Mouse (Mus musculus) left cerebral cortex, adult 2 months (tissue): ENCODE data around the gene Ccdc70. TPM values are rescaled to one million over a fixed set of nuclear protein-coding genes. Genes with fewer than 3 reads are reported as not detected.

Source experiments
- DNase-seq, 2 experiments: peaks; one replicate each; pipeline ENCODE4 v3.0.0; 2021 to 2022; ENCODE audit warnings: low spot score in 2 of 2, mixed read lengths in 1 of 2; ENCODE audit errors: extremely low spot score in 1 of 2
- H3K27ac ChIP-seq: fragments of 200-600 bp; 2 replicates; pipeline ENCODE4 v1.8.1; 2022
- H3K4me3 ChIP-seq: fragments of 200-600 bp; 2 replicates; pipeline ENCODE4 v1.8.1; 2022
- CTCF ChIP-seq: fragments of 200-600 bp; IDR thresholded peaks from 2 replicates; pipeline ENCODE4 v1.8.1; 2022; ENCODE audit warnings: antibody characterized with exemption, mild to moderate bottlenecking, moderate library complexity
- intact Hi-C: fragments of 180-260 bp; cut with DNase I; formaldehyde crosslinking; loops from one replicate; pipeline ENCODE4 v1.15.1; 2025
- total RNA-seq, 2 experiments: library from RNA; stranded (reverse); gene quantifications; 2 replicates each; pipeline ENCODE4 v1.2.3; 2021

Ccdc70 gene
- total RNA-seq, 2 experiments from 2014 or later = not detected

DNA sequence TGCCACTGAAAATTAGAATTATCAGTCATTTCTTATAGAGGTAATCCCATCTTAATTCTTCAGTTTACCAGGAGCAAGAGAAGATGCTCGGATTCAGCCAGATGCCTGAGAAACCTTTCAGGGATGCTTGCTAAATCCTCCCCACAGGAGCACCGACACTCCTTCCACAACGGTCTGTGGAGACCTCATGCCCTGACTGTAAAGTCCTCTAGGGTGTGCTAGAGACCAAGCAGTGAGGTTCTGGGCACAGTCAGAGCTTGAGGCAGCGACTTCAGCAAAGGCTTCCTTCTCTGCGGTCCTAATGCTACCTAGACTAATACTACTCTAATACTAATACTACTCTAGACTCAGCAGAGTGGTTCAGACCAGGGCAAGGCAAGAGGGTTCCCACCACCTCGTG lies 22.6 kb downstream of the Ccdc70 start:
- intact Hi-C loops = loop anchor here (5.0 to 10.0 kb wide), 3 partner anchors 55 to 403 kb away; partner anchors contain the start of genes Nek3 and Slc25a15
- TF ChIP-seq CTCF = peak; percentile 88
- DNase-seq = peak; percentile 53 to 65
- Histone ChIP-seq H3K27ac (no peak overlapping the region), H3K4me3 (no peak overlapping the region)

DNA sequence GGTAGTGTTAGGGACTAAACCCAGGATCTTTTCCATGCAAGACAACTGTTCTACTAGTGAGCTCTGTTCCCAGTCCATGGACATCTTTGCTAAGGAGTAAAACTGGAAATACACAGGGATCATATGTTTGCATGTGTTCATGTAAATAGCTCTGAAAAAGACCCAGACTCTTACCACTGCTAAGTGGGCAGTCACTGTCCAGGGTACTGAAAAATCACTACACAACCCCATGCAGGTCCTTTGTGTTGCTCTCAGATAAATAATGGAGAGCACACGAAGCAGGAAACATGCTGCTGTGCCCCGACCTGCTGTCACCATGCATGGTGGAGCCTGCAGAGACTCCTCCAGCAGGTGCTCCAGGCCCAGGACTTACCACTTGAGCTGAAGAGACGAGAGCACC lies 25.6 kb downstream of the Ccdc70 start:
- no peak for TF ChIP-seq CTCF
- no peak overlapping the region for H3K27ac ChIP-seq
- no peak for DNase-seq
- intact Hi-C loops = loop anchor here (10.0 kb wide), 1 partner anchor 400 kb away; the partner anchor contains the start of gene Slc25a15
- H3K4me3 ChIP-seq = no peak overlapping the region

DNA sequence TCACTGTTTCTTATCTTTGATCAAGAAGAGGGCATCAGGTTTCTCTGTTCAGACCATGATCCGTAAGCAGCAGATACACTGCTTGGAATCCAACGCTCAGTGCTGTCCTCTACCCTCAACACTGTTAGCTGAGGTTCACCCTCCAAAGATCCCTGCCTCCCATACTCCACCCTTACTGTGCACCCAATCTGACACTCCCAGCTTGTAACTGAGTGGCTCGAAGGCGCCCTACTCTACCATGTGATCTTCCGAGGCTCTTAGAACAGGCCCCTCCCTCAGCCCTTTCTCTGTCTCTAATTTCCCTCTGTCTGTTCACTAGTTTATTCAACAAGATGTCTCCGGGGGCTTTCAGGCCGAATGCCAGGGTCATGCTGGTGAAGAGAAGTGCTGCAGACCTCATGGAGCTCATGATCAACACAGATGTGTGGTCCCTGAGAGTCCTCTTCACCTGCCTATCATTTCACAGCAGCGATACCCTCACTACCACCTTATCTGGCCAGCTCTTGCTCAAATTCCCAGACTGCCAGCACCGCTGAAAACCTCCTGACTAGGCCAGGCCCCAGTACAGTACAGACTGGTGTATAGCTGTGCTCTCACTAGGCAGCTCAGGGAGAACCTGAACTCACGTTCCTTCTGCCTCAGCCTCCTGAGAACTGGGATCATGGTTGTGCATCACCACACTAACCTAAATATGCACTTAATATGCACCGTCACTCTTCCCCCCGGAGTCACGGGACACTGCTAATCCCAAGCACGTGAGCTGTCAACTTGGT lies 35.4 kb downstream of the Ccdc70 start:
- intact Hi-C loops = no loop called here
- no peak for DNase-seq
- no peak overlapping the region for H3K27ac ChIP-seq
- H3K4me3 ChIP-seq = no peak overlapping the region
- TF ChIP-seq CTCF = no peak

DNA sequence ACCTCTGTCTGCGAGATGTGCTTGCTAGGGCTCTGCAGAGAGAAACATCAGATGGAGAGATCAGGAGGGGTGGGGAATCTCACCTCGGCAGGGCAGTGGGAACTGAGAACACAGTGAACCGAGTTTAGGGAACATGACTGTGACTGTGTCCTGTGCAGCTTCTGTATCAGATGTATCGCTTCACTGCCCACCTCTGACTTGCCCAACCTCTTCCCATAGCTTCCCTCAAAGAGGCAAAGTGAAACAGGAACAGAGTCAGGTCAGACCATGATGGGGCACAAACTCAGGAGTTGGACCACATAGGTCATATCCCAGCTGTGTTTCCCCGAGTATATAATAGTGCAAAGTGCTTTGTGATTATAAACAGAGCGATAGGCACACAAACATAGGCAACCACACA lies 36.8 kb downstream of the Ccdc70 start:
- no peak overlapping the region for H3K27ac ChIP-seq
- DNase-seq = no peak
- no peak overlapping the region for H3K4me3 ChIP-seq
- TF ChIP-seq CTCF = no peak
- intact Hi-C loops = no loop called here

DNA sequence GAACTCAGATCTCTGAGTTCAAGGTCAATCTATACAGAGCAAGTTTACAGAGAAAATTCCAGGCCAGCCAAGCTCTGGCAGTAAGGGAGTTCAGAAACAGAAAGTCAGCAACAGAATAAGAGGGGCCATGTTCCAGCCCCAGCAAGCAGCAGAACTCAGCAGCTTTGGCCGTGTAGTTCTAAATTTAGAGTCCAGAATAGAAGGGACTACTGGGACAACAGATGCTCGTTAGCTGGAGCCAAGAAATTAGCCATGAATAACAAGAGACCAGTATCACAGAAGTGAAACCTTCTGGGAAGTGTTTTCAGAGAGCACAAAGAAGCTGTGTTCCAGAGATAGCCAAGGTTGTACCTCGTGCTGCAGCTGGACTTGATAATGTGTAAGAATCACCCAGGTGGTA lies 39.8 kb downstream of the Ccdc70 start:
- intact Hi-C loops = no loop called here
- no peak overlapping the region for H3K4me3 ChIP-seq
- H3K27ac ChIP-seq = no peak overlapping the region
- DNase-seq = no peak
- no peak for TF ChIP-seq CTCF

DNA sequence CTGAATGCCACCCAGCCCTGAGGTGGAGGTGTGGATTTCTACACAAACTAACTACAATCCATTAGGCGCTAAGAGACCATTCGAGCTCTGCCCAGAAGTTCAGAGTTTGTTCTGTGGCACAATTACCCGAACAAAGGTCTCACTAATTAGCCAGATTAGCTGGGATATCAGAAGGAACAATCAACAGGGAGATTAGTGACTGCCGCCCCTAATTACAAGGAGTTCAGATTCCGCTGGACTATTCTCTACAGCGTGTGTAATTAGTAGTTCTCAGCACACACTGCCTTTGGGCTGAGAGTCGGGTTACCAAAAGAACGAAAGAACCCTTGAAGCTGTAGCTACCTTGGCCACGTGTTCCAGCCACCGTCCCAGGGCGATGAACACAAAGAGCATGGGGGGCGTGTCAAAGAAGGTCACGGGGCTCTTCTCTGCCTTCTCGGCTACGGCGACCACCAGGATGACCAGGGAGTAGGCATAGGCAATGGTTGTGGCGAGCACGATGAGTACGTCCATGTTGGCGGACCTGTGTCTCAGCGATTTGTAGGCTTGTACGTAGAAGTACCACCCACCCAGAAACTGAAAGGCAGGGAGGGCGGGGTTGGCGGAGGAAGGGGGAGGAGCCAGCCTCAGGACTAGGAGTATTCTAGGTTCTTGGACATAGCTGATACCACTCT lies 43.6 kb downstream of the Ccdc70 start:
- Histone ChIP-seq H3K27ac (no peak overlapping the region), H3K4me3 (peak overlapping the region; percentile 36)
- no peak for DNase-seq
- intact Hi-C loops = no loop called here
- no peak for TF ChIP-seq CTCF

DNA sequence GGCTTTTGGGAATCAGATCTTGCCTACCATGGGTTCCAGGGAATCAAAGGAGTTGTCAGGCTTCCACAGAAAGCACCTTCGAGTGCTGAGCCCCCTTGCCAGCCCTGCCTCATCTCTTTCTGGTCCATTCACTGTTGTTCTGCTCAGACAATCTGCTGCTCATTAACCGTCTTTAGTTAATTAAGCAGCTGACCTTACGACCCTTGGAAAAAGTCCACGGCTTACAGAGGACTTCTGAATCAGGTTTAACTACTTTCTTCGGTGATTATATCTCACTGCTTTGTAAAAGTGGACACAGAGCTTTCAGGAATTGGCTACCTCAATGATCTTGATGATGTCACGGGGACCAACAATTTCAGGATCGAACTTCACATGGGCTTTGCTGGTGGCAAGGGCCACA lies 48.2 kb downstream of the Ccdc70 start:
- Histone ChIP-seq H3K4me3 (no peak overlapping the region), H3K27ac (no peak overlapping the region)
- intact Hi-C loops = no loop called here
- no peak for TF ChIP-seq CTCF
- no peak for DNase-seq

DNA sequence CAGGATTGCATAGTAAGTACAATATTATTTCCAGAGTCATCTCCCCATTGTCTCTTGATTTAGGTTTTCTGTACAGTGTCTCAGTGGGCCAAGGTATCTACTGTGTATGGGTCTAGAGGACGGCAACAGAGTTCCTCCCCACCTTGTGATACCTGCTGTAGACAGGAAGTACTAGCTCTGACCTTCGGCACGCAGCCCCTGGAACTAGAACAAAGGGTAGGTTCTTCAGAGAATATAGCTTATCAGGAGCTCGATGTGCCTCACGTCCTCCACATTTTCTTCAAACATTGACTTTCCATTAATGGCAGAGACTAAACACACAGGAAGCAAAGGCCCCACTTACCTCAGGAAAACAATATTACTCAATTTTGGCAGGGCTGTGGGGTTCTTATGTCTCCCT lies 49.9 kb downstream of the Ccdc70 start:
- Histone ChIP-seq H3K4me3 (no peak overlapping the region), H3K27ac (no peak overlapping the region)
- intact Hi-C loops = no loop called here
- TF ChIP-seq CTCF = no peak
- no peak for DNase-seq

DNA sequence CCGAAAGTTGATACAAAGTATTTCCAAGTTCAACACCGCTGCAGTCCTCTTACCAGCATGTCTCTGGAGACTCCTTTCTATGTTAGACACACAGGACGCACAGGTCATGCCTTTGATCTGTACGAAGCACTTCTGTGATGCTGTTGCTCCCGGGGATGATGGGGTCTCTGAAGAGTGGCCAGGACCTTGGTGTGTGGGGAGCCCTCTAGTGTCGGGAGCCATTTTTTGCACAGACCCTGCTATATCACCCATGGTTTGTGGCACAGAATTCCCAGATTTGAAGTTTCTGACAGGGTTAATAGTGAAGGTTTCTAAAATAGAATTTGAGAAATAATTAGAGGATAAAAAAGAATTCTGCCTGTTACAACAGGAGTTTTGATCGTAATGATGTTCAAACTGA lies 52.7 kb downstream of the Ccdc70 start:
- H3K4me3 ChIP-seq = no peak overlapping the region
- H3K27ac ChIP-seq = no peak overlapping the region
- intact Hi-C loops = no loop called here
- no peak for DNase-seq
- peak; percentile 11 for TF ChIP-seq CTCF

Other genes starting within 250 kb of the Ccdc70 start
- not detected for gene Defa24, start 235.3 kb upstream of the Ccdc70 start, total RNA-seq
- not detected for gene Defb50, start 146.2 kb upstream of the Ccdc70 start, total RNA-seq
- not detected for gene Defb2, start 129.8 kb upstream of the Ccdc70 start, total RNA-seq
- not detected for gene Defb10, start 110.9 kb upstream of the Ccdc70 start, total RNA-seq
- gene Defb9, start 84.4 kb upstream of the Ccdc70 start, total RNA-seq = not detected
- not detected for gene Defb11, start 63.4 kb upstream of the Ccdc70 start, total RNA-seq
- not detected for gene Defb15, start 37.1 kb upstream of the Ccdc70 start, total RNA-seq
- not detected for gene Defb35, start 31.4 kb upstream of the Ccdc70 start, total RNA-seq
- gene Defb13, start 23.0 kb upstream of the Ccdc70 start, total RNA-seq = not detected
- not detected for gene Fam90a1a, start 11.1 kb upstream of the Ccdc70 start, total RNA-seq
- 1 to 10 TPM; 1.9 to 2.1 TPM for gene Atp7b, start 90.5 kb downstream of the Ccdc70 start, total RNA-seq
- gene Alg11, start 90.9 kb downstream of the Ccdc70 start, total RNA-seq = 10 to 100 TPM; 30.6 to 32.0 TPM
- gene Nek5, start 155.3 kb downstream of the Ccdc70 start, total RNA-seq = not detected
- gene Nek3, start 196.7 kb downstream of the Ccdc70 start, total RNA-seq = 1 to 10 TPM; 1.3 to 1.9 TPM
- gene Ckap2, start 216.0 kb downstream of the Ccdc70 start, total RNA-seq = under 1 TPM; 0.34 to 0.70 TPM
- 10 to 100 TPM; 23.6 to 25.7 TPM for gene Vps36, start 223.0 kb downstream of the Ccdc70 start, total RNA-seq